Mouse (Mus musculus) testis, adult 2 months (tissue): ENCODE results near the gene Ube3b.

Experiments
- CTCF ChIP-seq: fragments of 200-500 bp; IDR thresholded peaks from 2 replicates; pipeline ENCODE4 v1.5.1; 2012; ENCODE audit warnings: low read depth, mild to moderate bottlenecking, inconsistent platforms, low read length, moderate library complexity; ENCODE audit not compliant: control insufficient read depth, insufficient read depth, insufficient replicate concordance
- POLR2A ChIP-seq: fragments of 200-500 bp; IDR thresholded peaks from 2 replicates; pipeline ENCODE4 v1.6.1; 2012; ENCODE audit warnings: low read depth, mild to moderate bottlenecking, inconsistent platforms, low read length, moderate library complexity; ENCODE audit not compliant: control insufficient read depth

- TF ChIP-seq POLR2A (no peak), CTCF (no peak)
These were observed 87.6 kb downstream of the Ube3b start for GRCm38 (mm10) chr5:114468007-114468406.
